Mouse (Mus musculus) hindbrain, embryonic 15.5 days (tissue): Measurements from ENCODE around the gene Ascl4. TPM values are rescaled to one million over a fixed set of nuclear protein-coding genes. Genes with fewer than 3 reads are reported as not detected.

Experiments
- ATAC-seq: fragments of 200-750 bp; cut with Nextera tagmentation; 2 replicates; pipeline ENCODE4 v1.8.0; 2017; ENCODE audit warnings: low read depth, moderate number of reproducible peaks, moderate TSS enrichment; ENCODE audit not compliant: low FRiP score
- H3K27ac ChIP-seq: fragments of 300-500 bp; sonication (generic); replicated peaks from 2 replicates; pipeline ENCODE4 v1.5.1; 2015; ENCODE audit warnings: mild to moderate bottlenecking, inconsistent platforms
- H3K27me3 ChIP-seq: fragments of 300-500 bp; sonication (generic); 2 replicates; pipeline ENCODE4 v1.6.1; 2015; ENCODE audit warnings: control low read depth, inconsistent platforms
- H3K36me3 ChIP-seq: fragments of 300-500 bp; sonication (generic); 2 replicates; pipeline ENCODE4 v1.6.1; 2015; ENCODE audit warnings: control low read depth, inconsistent platforms
- H3K4me1 ChIP-seq: fragments of 300-500 bp; sonication (generic); replicated peaks from 2 replicates; pipeline ENCODE4 v1.6.1; 2015; ENCODE audit warnings: control low read depth, inconsistent platforms
- H3K4me2 ChIP-seq: fragments of 300-500 bp; sonication (generic); 2 replicates; pipeline ENCODE4 v1.6.1; 2015; ENCODE audit warnings: moderate library complexity, mild to moderate bottlenecking, inconsistent platforms
- H3K4me3 ChIP-seq: fragments of 300-500 bp; sonication (generic); 2 replicates; pipeline ENCODE4 v1.5.1; 2015; ENCODE audit warnings: mild to moderate bottlenecking, inconsistent platforms
- H3K9ac ChIP-seq: fragments of 300-500 bp; sonication (generic); 2 replicates; pipeline ENCODE4 v1.6.1; 2015; ENCODE audit warnings: inconsistent platforms
- H3K9me3 ChIP-seq: fragments of 300-500 bp; sonication (generic); 2 replicates; pipeline ENCODE4 v1.6.1; 2016; ENCODE audit warnings: control low read depth, inconsistent platforms
- WGBS: fragments of 180-500 bp; shearing (Covaris S2); methylation state at CpG from one replicate; pipeline ENCODE4 v1.1.7; 2015; 5-methylcytosine and 5-hydroxymethylcytosine counted together
- polyA plus RNA-seq: library from polyadenylated mRNA; unstranded; fragments of >200 nt; fragmentation: Nextera tagmentation; extraction: Ambion mirVana; gene quantifications from 2 replicates; pipeline ENCODE4 v1.2.1, GENCODE M21; 2015

Ascl4 gene
- polyA plus RNA-seq, 1 experiment from 2014 or later = 0.31 TPM

DNA sequence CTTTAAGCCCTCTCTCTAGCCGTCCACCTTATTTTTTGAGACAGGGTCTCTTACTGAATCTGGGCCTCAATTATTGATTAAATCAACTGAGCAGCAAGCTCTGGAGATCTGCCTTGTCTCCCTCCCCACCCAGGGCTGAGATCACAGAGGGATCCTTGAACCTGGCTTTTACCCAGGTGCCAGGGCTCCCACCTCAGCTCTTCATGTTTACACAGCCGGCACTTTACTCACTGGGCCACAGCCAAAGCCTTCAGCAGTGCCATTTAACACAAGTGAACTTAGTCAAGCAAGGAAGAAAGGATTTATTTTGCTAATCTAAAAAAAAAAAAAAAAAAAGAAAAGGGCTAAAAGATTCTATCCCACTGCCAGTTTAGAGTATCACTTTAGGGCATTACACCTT, 26.9 kb downstream of the Ascl4 start:
- Histone ChIP-seq H3K4me1 (peaks cover 27% of the 10 kb centered on the region), H3K27ac (no peak overlapping the region), H3K27me3 (no peaks in the 10 kb centered on the region; the same call in 1 of the 2 replicates), H3K9ac (no peak overlapping the region), H3K36me3 (peaks cover 40% of the 10 kb centered on the region), H3K4me3 (no peak overlapping the region), H3K4me2 (no peak overlapping the region), H3K9me3 (no peaks in the 10 kb centered on the region)
- WGBS = 84% methylated on average over 2 of the region's 2 CpGs
- no peak for ATAC-seq

- ATAC-seq = no peak
- Histone ChIP-seq H3K4me3 (peak overlapping the region; percentile 99), H3K9me3 (no peaks in the 10 kb centered on the region), H3K36me3 (peaks cover 19% of the 10 kb centered on the region), H3K27me3 (no peaks in the 10 kb centered on the region; the same call in 1 of the 2 replicates), H3K4me1 (peaks cover 27% of the 10 kb centered on the region), H3K27ac (peak overlapping the region; percentile 87), H3K9ac (peak overlapping the region; percentile 91), H3K4me2 (peak overlapping the region; percentile 86)
- 7% methylated on average over 20 of the region's 20 CpGs for WGBS
Measured at GRCm38 (mm10) chr10:85956871-85957419, 29.5 kb downstream of the Ascl4 start.

DNA sequence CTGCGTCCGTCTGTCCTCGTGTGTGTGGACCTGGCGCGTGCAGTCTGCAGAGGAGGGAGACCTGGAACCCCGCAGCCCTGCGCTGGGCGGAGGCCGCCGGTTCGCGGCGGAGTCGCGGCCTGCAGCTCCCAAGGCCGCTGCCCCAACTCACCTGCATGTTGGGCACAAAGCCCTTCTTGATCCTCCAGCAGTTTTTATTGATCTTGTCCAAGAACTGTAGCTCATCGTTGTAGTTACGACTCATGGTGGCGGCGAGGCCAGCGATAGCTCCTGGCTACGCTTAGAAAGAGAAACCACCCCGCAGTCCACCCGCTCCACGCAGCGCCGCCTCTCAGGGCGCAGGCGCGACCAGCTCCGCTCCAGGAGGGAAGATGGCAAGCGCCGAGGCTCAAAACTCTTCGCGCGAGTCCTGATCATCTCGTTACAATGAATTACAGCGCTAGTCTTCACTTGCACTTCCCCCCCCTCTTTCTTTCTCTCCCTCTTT, 30.0 kb downstream of the Ascl4 start, which contains the start of gene Rtcb:
Rtcb (minus strand) TSS at position 360 of the 487 bp plus-strand sequence.
- peak within 1 kb of the TSS; percentile 87 for H3K27ac ChIP-seq
- peak within 1 kb of the TSS; percentile 86 for H3K4me2 ChIP-seq
- no peaks in the 10 kb centered on the region for H3K9me3 ChIP-seq
- peak within 1 kb of the TSS; percentile 91 for H3K9ac ChIP-seq
- peaks cover 16% of the 10 kb centered on the region for H3K36me3 ChIP-seq
- no peaks in the 10 kb centered on the region; the same call in 1 of the 2 replicates for H3K27me3 ChIP-seq
- peak within 1 kb of the TSS; percentile 99 for H3K4me3 ChIP-seq
- under 1% methylated on average over 38 of the region's 38 CpGs for WGBS
- ATAC-seq = peak; percentile 92
- peaks cover 27% of the 10 kb centered on the region for H3K4me1 ChIP-seq

DNA sequence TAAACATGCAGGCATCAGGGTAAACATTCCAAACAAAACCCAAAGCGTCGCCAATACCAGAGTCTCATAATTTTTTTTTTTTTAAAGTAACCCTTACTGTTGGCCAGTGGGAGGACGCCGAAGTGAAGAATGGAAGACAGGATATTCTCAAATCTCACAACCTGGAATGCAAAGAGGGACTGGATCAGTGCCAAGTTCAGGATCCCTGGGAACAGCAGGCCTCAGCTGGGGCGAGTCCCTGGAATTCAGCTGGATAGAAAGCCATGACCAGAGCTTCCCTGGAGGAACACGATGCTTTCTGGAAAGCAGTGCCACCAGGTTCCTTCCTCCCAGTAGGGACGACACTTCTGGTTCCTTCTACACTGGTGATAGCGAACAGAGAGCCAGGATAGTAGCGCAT, 35.4 kb downstream of the Ascl4 start:
- Histone ChIP-seq H3K9me3 (no peaks in the 10 kb centered on the region), H3K4me1 (no peaks in the 10 kb centered on the region), H3K4me2 (no peak overlapping the region), H3K27ac (no peak overlapping the region), H3K36me3 (no peaks in the 10 kb centered on the region), H3K4me3 (no peak overlapping the region), H3K27me3 (no peaks in the 10 kb centered on the region; the same call in 1 of the 2 replicates), H3K9ac (no peak overlapping the region)
- 79% methylated on average over 9 of the region's 9 CpGs for WGBS
- ATAC-seq = no peak

DNA sequence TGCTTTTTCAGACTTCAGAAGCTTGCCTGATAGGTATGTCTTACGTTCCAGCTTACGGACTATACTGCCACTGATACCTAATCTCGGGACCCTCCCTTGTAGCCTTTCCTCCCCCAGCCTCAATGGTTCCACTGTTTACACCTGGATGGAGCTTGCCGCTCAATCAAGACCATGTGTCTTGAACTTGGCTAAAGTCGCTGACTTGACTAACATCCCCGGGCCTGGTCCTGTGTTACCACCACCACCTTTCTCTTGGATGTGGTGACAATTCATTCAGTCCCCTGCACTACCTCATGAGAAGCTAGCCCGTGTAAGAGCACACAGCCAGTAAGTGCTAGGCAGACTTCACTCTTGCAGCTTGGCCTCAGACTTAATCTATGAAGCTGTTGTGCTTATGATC, 36.8 kb downstream of the Ascl4 start:
- no peak for ATAC-seq
- WGBS = 93% methylated on average over 7 of the region's 7 CpGs
- Histone ChIP-seq H3K4me2 (no peak overlapping the region), H3K27me3 (no peaks in the 10 kb centered on the region), H3K9ac (no peak overlapping the region), H3K4me1 (no peaks in the 10 kb centered on the region), H3K36me3 (no peaks in the 10 kb centered on the region), H3K4me3 (no peak overlapping the region), H3K9me3 (no peaks in the 10 kb centered on the region), H3K27ac (no peak overlapping the region)

- ATAC-seq = no peak
- WGBS = 58% methylated on average over 2 of the region's 2 CpGs
- no peak overlapping the region for H3K4me3 ChIP-seq
- H3K4me1 ChIP-seq = no peaks in the 10 kb centered on the region
- no peaks in the 10 kb centered on the region for H3K27me3 ChIP-seq
- H3K36me3 ChIP-seq = no peaks in the 10 kb centered on the region
- no peak overlapping the region for H3K4me2 ChIP-seq
- no peaks in the 10 kb centered on the region for H3K9me3 ChIP-seq
- H3K27ac ChIP-seq = no peak overlapping the region
- H3K9ac ChIP-seq = no peak overlapping the region
Measured at GRCm38 (mm10) chr10:85966476-85966875, 39.0 kb downstream of the Ascl4 start.

DNA sequence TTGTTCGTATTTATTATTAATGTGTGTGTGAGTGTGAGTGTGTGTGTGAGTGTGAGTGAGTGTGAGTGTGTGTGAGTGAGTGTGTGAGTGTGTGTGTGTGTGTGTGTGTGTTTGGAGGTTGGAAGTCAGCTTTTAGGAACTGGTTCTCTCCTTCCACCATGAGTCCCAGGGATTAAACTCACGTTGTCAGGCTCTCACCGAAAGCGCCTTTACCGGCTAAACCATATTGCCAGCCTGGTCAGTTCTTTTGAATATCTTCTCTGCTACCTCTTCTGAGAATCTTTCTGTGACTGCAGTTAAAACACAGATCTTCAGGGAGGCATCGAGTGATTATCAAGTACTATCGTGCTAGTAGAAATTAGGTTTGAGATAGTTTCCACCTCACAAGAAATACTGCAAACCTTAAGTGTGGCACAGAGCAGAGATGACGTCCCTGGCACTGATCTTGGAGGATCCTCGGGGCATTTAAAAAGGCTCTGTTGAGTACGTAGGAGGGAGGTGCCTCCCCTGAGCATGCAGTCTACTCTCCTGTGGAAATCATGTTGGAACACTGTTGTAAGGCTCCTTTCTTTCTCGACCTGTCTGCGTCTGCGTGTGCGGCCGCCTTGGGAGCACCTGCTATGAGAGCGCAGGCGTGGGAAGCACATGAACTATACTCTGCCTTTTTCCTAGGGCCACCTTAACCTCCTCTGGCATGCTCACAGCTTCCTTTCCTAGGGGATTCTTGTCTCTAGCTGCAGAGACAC, 40.1 kb downstream of the Ascl4 start:
- no peak overlapping the region for H3K27ac ChIP-seq
- peak; percentile 59; the same call in 1 of the 2 replicates for ATAC-seq
- no peak overlapping the region for H3K9ac ChIP-seq
- no peaks in the 10 kb centered on the region for H3K36me3 ChIP-seq
- H3K4me2 ChIP-seq = no peak overlapping the region
- no peaks in the 10 kb centered on the region for H3K27me3 ChIP-seq
- H3K4me3 ChIP-seq = no peak overlapping the region
- no peaks in the 10 kb centered on the region for H3K4me1 ChIP-seq
- H3K9me3 ChIP-seq = no peaks in the 10 kb centered on the region
- 68% methylated on average over 17 of the region's 17 CpGs for WGBS

GRCm38 (mm10) chr10:85968157-85968634, 40.7 kb downstream of the Ascl4 start:
- no peaks in the 10 kb centered on the region for H3K9me3 ChIP-seq
- H3K4me2 ChIP-seq = no peak overlapping the region
- H3K4me3 ChIP-seq = no peak overlapping the region
- no peak overlapping the region for H3K27ac ChIP-seq
- WGBS = 13% methylated on average over 7 of the region's 7 CpGs
- H3K9ac ChIP-seq = no peak overlapping the region
- no peaks in the 10 kb centered on the region for H3K27me3 ChIP-seq
- H3K36me3 ChIP-seq = no peaks in the 10 kb centered on the region
- peak; percentile 83; the same call in 1 of the 2 replicates for ATAC-seq
- no peaks in the 10 kb centered on the region for H3K4me1 ChIP-seq

- H3K27me3 ChIP-seq = no peaks in the 10 kb centered on the region
- no peak overlapping the region for H3K4me3 ChIP-seq
- no peaks in the 10 kb centered on the region for H3K36me3 ChIP-seq
- no peaks in the 10 kb centered on the region for H3K9me3 ChIP-seq
- WGBS = 54% methylated on average over 2 of the region's 2 CpGs
- no peak overlapping the region for H3K9ac ChIP-seq
- no peak overlapping the region for H3K4me2 ChIP-seq
- no peak overlapping the region for H3K27ac ChIP-seq
- H3K4me1 ChIP-seq = no peaks in the 10 kb centered on the region
- ATAC-seq = no peak
Measured at GRCm38 (mm10) chr10:85968731-85969130, 41.2 kb downstream of the Ascl4 start.

GRCm38 (mm10) chr10:85969894-85970620, 42.6 kb downstream of the Ascl4 start:
- Histone ChIP-seq H3K9ac (no peak overlapping the region), H3K36me3 (no peaks in the 10 kb centered on the region), H3K27ac (no peak overlapping the region), H3K4me1 (no peaks in the 10 kb centered on the region), H3K9me3 (no peaks in the 10 kb centered on the region), H3K4me3 (no peak overlapping the region), H3K4me2 (no peak overlapping the region), H3K27me3 (no peaks in the 10 kb centered on the region)
- WGBS = 61% methylated on average over 8 of the region's 8 CpGs
- ATAC-seq = no peak

DNA sequence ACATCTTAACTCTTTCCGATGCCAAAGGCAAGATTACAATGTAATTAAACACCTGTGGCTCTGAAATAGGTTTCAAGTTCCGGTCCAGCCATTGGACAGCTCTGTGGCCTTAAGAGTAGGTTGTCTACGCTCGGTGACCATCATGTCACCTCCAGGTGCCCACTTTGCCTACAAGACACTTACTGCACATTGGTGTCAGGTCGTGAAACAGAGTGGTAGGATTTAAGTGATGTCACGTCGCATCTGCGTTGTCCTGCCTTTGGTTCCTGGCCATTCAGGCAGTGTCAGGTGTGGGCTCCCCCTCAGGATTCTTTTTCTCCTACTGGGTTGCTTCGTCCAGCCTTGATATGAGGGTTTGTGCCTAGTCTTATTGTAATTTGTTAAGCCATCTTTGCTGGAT, 44.3 kb downstream of the Ascl4 start:
- WGBS = 91% methylated on average over 9 of the region's 9 CpGs

GRCm38 (mm10) chr10:85972915-85973314, 45.4 kb downstream of the Ascl4 start:
- no peaks in the 10 kb centered on the region for H3K36me3 ChIP-seq
- whole genome bisulfite sequencing = 68% methylated on average over 4 of the region's 4 CpGs
- H3K27me3 ChIP-seq = no peaks in the 10 kb centered on the region
- H3K4me3 ChIP-seq = no peak overlapping the region
- no peak for ATAC-seq
- no peak overlapping the region for H3K4me2 ChIP-seq
- no peaks in the 10 kb centered on the region for H3K4me1 ChIP-seq
- no peaks in the 10 kb centered on the region for H3K9me3 ChIP-seq
- no peak overlapping the region for H3K9ac ChIP-seq
- H3K27ac ChIP-seq = no peak overlapping the region

More for the DNA sequence above, 44.3 kb downstream of the Ascl4 start:
- no peaks in the 10 kb centered on the region for H3K9me3 ChIP-seq
- H3K27ac ChIP-seq = no peak overlapping the region
- no peak overlapping the region for H3K4me2 ChIP-seq
- no peak overlapping the region for H3K9ac ChIP-seq
- no peaks in the 10 kb centered on the region for H3K4me1 ChIP-seq
- no peak overlapping the region for H3K4me3 ChIP-seq
- H3K36me3 ChIP-seq = no peaks in the 10 kb centered on the region
- H3K27me3 ChIP-seq = no peaks in the 10 kb centered on the region
- ATAC-seq = no peak
